In the genomic region with DNA sequence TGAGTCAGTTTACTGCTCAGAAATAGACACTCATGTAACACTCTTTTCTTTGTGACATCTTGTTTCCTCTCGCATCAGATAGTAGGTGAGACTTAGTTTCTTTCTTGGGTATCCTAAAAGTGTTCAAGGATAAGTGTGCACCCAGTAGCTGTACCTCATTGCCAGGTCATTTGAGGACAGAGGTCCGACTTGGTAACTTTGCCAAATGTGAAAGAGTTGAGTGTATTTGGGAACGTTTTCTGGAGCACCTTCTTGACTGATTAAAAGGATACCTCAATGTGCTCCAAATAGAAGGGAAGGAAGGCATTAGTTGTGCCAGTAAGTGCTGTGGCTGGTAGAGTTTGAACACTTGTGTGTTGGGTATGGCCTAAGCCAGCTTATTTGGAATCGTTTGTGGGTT, we compare ENCODE assay signal across 9 mouse cellular contexts. TPM values are rescaled to one million over a fixed set of nuclear protein-coding genes. Genes with fewer than 3 reads are reported as not detected.
DNase-seq lines count a peak whose midpoint lies in the region; ATAC-seq lines count a peak whose summit lies in the region.
"Had no signal": no experiment of that assay in that cellular context is flagged by ENCODE, and none has a peak within 500 bp of the region (broad histone marks: within the 10 kb centered on the region; RNA-seq: fewer than 3 reads in every experiment).

No protein-coding gene starts in this region.

- H3K9me3 ChIP-seq in kidney, embryonic 14.5 days (ENCODE audit: control insufficient read depth, low read length), result no peaks in the 10 kb centered on the region
- H3K9me3 ChIP-seq in embryonic facial prominence, embryonic 13.5 days, result no peaks in the 10 kb centered on the region
- no peaks in the 10 kb centered on the region for H3K9me3 ChIP-seq in hindbrain, embryonic 16.5 days (ENCODE audit: control insufficient read depth, low read length)
- H3K9me3 ChIP-seq in midbrain, embryonic 13.5 days, result no peaks in the 10 kb centered on the region
- H3K9me3 ChIP-seq: G1E had no signal

- WGBS in kidney, embryonic 14.5 days, result 92% methylated on average over 4 of the region's 4 CpGs
- WGBS in embryonic facial prominence, embryonic 13.5 days, result 79% methylated on average over 4 of the region's 4 CpGs
- WGBS in hindbrain, embryonic 16.5 days, result 88% methylated on average over 4 of the region's 4 CpGs
- WGBS in midbrain, embryonic 13.5 days, result 89% methylated on average over 4 of the region's 4 CpGs

- H3K4me2 ChIP-seq in kidney, embryonic 14.5 days (replicated peaks; ENCODE audit: low read depth, low read length), result peak overlapping the region; percentile 78
- peak overlapping the region; percentile 76 for H3K4me2 ChIP-seq in embryonic facial prominence, embryonic 13.5 days
- peak overlapping the region; percentile 69; the same call in 1 of the 2 replicates for H3K4me2 ChIP-seq in hindbrain, embryonic 16.5 days (ENCODE audit: low read length)
- peak overlapping the region; percentile 81 for H3K4me2 ChIP-seq in midbrain, embryonic 13.5 days (replicated peaks)

- no peak overlapping the region for H3K9ac ChIP-seq in kidney, embryonic 14.5 days (ENCODE audit: low read depth, low read length)
- H3K9ac ChIP-seq in embryonic facial prominence, embryonic 13.5 days, result no peak overlapping the region; the same call in 1 of the 2 replicates
- H3K9ac ChIP-seq in hindbrain, embryonic 16.5 days (ENCODE audit: low read depth, low read length), result no peak overlapping the region
- H3K9ac ChIP-seq in midbrain, embryonic 13.5 days (replicated peaks), result no peak overlapping the region

- peak overlapping the region; percentile 92; the same call in 1 of the 2 replicates for H3K4me3 ChIP-seq in kidney, embryonic 14.5 days (ENCODE audit: low read length)
- H3K4me3 ChIP-seq in embryonic facial prominence, embryonic 13.5 days, result peak overlapping the region; percentile 97
- no peak overlapping the region for H3K4me3 ChIP-seq in hindbrain, embryonic 16.5 days (ENCODE audit: low read length)
- peak overlapping the region; percentile 71; the same call in 1 of the 2 replicates for H3K4me3 ChIP-seq in midbrain, embryonic 13.5 days (replicated peaks)

- intact Hi-C loops in left cerebral cortex, postnatal 4 days (cut with DNase I), result no loop called here

- H3K36me3 ChIP-seq in kidney, embryonic 14.5 days (ENCODE audit: control insufficient read depth, insufficient read depth, low read length), result no peaks in the 10 kb centered on the region
- H3K36me3 ChIP-seq in embryonic facial prominence, embryonic 13.5 days, result no peaks in the 10 kb centered on the region
- H3K36me3 ChIP-seq in hindbrain, embryonic 16.5 days (ENCODE audit: control insufficient read depth, insufficient read depth, low read length), result no peaks in the 10 kb centered on the region
- H3K36me3 ChIP-seq in midbrain, embryonic 13.5 days, result no peaks in the 10 kb centered on the region

- peaks cover 10% of the 10 kb centered on the region for H3K4me1 ChIP-seq in kidney, embryonic 14.5 days (ENCODE audit: control insufficient read depth, insufficient read depth, low read length)
- peaks cover 13% of the 10 kb centered on the region for H3K4me1 ChIP-seq in embryonic facial prominence, embryonic 13.5 days
- H3K4me1 ChIP-seq in hindbrain, embryonic 16.5 days (ENCODE audit: control insufficient read depth, insufficient read depth, low read depth, low read length), result peaks cover 12% of the 10 kb centered on the region
- H3K4me1 ChIP-seq in midbrain, embryonic 13.5 days (replicated peaks), result peaks cover 14% of the 10 kb centered on the region

- no peaks in the 10 kb centered on the region for H3K27me3 ChIP-seq in kidney, embryonic 14.5 days (ENCODE audit: control insufficient read depth, insufficient read depth, low read length)
- H3K27me3 ChIP-seq in embryonic facial prominence, embryonic 13.5 days, result no peaks in the 10 kb centered on the region
- H3K27me3 ChIP-seq in hindbrain, embryonic 16.5 days (replicated peaks; ENCODE audit: control insufficient read depth, insufficient read depth, low read length), result no peaks in the 10 kb centered on the region
- no peaks in the 10 kb centered on the region for H3K27me3 ChIP-seq in midbrain, embryonic 13.5 days

- DNase-seq in kidney, postnatal 14 days, result no peak
- no peak for DNase-seq in frontal cortex, postnatal 10 days (ENCODE audit: low spot score in 2 of 2)
- DNase-seq in left cerebral cortex, postnatal 4 days, result no peak
- DNase-seq: retina, postnatal 1 day had no signal

- ATAC-seq in kidney, embryonic 14.5 days (ENCODE audit: low FRiP score, low TSS enrichment), result no peak
- no peak for ATAC-seq in embryonic facial prominence, embryonic 13.5 days (ENCODE audit: insufficient number of reproducible peaks, insufficient read depth, low FRiP score, low TSS enrichment, low read depth)
- no peak for ATAC-seq in hindbrain, embryonic 16.5 days
- ATAC-seq in midbrain, embryonic 13.5 days, result no peak

- no peak overlapping the region for H3K27ac ChIP-seq in kidney, embryonic 14.5 days (ENCODE audit: low read depth, low read length)
- H3K27ac ChIP-seq in embryonic facial prominence, embryonic 13.5 days, result no peak overlapping the region
- H3K27ac ChIP-seq in hindbrain, embryonic 16.5 days (ENCODE audit: low read depth, low read length), result no peak overlapping the region
- H3K27ac ChIP-seq in midbrain, embryonic 13.5 days, result no peak overlapping the region

RNA-seq across cellular contexts. Expression of a gene that starts 1.7 kb away (rescaled TPM):
- polyA plus RNA-seq in kidney, embryonic 14.5 days (2014; fragmentation: Nextera tagmentation; extraction: Ambion mirVana), result 206 and 227 TPM in 2 replicates
- 156 and 158 TPM in 2 replicates for polyA plus RNA-seq in embryonic facial prominence, embryonic 13.5 days (2015; fragmentation: Nextera tagmentation; extraction: Ambion mirVana)
- 137 and 151 TPM in 2 replicates for polyA plus RNA-seq in hindbrain, embryonic 16.5 days (2015; fragmentation: Nextera tagmentation; extraction: Ambion mirVana)
- polyA plus RNA-seq in midbrain, embryonic 13.5 days (2015; fragmentation: Nextera tagmentation; extraction: Ambion mirVana), result 134 and 138 TPM in 2 replicates
- 10 to 100 TPM; 66.5 to 79.5 TPM for total RNA-seq in left cerebral cortex, postnatal 4 days (2021)

RNA-seq across cellular contexts. Expression of a gene that starts 28.4 kb away (rescaled TPM):
- polyA plus RNA-seq in kidney, embryonic 14.5 days (2014; fragmentation: Nextera tagmentation; extraction: Ambion mirVana), result 0.05 and 0.06 TPM in 2 replicates
- polyA plus RNA-seq in embryonic facial prominence, embryonic 13.5 days (2015; fragmentation: Nextera tagmentation; extraction: Ambion mirVana), result not detected in 2 replicates
- polyA plus RNA-seq in hindbrain, embryonic 16.5 days (2015; fragmentation: Nextera tagmentation; extraction: Ambion mirVana), result 0.37 and 0.43 TPM in 2 replicates
- 0.08 and 0.17 TPM in 2 replicates for polyA plus RNA-seq in midbrain, embryonic 13.5 days (2015; fragmentation: Nextera tagmentation; extraction: Ambion mirVana)
- total RNA-seq in left cerebral cortex, postnatal 4 days (2021), result 1 to 10 TPM; 1.1 to 1.2 TPM
